Mouse (Mus musculus): ENCODE data around the gene Gm2431.
"Not testable (repeated sequence)": the region's sequence is repeated elsewhere in the genome, so short reads cannot be mapped to it uniquely, and the experiment has no call there.

The Gm2431 gene

DNA sequence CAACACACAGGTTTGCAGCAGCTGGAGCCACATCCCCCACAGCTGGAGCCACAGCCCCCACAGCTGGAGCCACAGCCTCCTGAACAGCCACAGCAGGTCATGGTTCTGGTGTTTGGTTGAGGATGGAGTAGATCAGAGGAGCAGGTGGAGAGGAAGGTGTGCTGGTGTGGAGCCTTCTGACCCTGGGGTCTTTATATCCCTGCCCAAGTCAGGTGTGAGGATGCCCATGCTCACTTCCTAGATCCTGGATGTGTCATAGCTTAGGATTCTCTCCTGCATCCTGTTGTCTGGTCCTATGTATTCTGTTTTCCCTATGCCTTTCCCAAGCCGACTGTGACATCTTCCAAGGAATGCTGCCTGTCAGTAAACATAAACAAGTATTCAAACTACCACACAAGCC, at the start of gene Gm2431:
Gm2431 (minus strand) TSS at position 101 of the 400 bp plus-strand sequence.
- not testable (repeated sequence) for DNase-seq (ENCODE audit: low spot score)

GRCm38 (mm10) chr7:142303929-142304328, 45.8 kb upstream of the Gm2431 start:
- not testable (repeated sequence) for DNase-seq (ENCODE audit: low spot score)

- DNase-seq (ENCODE audit: low spot score), result no peak
These were observed 45.1 kb upstream of the Gm2431 start, which contains the start of gene Krtap5-4 for GRCm38 (mm10) chr7:142303249-142303648. TSS of gene Krtap5-4 (plus strand) at chr7:142303549.

GRCm38 (mm10) chr7:142297018-142297417, 38.9 kb upstream of the Gm2431 start, which contains the start of gene Krtap5-1:
TSS of gene Krtap5-1 (minus strand) at chr7:142297118.
- not testable (repeated sequence) for DNase-seq (ENCODE audit: low spot score)

- peak; percentile 59 for DNase-seq (ENCODE audit: low spot score)
These were observed 38.0 kb upstream of the Gm2431 start for GRCm38 (mm10) chr7:142296108-142296507.

DNA sequence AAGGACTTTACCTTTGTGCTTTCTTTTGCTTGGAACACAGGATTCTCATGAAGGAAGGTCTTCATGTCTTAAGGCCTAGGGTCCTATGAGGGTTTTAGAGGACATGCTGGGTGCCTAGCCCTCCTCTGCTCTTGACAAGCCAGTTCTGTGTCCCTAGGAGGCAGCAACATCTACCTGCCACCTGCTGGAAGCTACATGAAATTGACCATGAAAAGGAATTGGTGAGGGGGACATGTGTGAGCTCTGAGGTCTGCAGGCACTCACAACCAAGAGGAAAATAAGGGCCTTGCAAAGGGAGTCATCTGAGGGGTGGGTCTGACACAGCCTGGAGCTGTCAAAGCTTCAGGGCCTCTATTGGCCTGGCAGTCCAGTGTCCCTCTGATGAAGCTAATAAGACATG, 37.3 kb upstream of the Gm2431 start:
- DNase-seq (ENCODE audit: low spot score), result no peak

- DNase-seq (ENCODE audit: low spot score), result peak; percentile 63
These were observed 35.7 kb upstream of the Gm2431 start for GRCm38 (mm10) chr7:142293851-142294250.

- not testable (repeated sequence) for DNase-seq (ENCODE audit: low spot score)
These were observed 27.9 kb upstream of the Gm2431 start for GRCm38 (mm10) chr7:142285910-142286612.

GRCm38 (mm10) chr7:142285130-142285835, 27.1 kb upstream of the Gm2431 start:
- DNase-seq (ENCODE audit: low spot score), result peak; percentile 61

DNA sequence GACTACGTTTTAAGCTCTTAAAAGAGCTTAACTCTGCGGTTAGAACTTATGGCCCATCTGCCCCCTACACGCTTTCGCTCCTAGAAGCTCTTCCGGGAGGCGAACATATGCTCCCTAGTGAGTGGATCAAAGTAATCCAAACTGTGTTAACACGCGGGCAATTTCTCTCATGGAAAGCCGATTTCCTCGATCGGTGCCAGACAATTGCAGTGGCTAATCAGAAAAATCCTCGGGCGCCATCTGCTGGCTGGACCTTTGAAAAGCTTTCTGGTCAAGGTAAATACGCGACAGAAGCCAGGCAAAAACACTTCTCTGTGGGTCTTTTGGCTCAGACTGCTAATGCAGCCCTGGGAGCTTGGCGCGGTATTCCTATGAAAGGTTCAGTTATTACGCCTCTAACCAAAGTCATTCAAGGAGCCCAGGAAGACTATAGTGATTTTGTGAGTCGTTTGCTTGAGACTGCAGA, 26.5 kb upstream of the Gm2431 start:
- DNase-seq (ENCODE audit: low spot score), result peak; percentile 96

DNA sequence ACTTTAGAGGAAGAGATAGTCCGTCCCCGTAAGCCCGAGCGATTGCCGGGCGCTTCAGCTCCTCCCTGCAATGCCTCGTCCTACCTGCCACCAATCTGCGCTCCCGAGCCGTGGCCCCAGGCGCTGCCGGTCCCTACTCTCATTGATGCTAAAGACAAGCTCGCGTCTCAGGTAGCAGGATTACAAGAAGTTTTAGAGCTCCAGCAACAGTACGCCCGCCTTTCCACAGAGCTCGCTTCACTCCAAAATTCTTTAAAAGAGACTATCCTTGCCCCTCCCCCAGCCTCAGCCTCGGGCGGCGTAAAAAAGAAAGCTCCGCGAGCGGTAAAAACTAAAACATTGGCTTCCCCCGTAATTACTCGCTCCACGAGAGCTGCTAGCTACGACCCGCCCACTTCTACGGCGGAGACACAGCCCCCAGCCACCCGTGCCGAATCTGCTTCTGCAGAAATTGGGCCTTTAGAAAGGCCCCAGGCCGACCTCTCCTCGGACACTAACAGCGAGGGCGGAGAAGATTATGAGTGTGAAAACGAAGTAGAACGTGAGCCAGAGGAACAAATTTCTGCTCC, 26.0 kb upstream of the Gm2431 start:
- DNase-seq (ENCODE audit: low spot score), result peak; percentile 80

- peak; percentile 53 for DNase-seq (ENCODE audit: low spot score)
These were observed 24.7 kb upstream of the Gm2431 start for GRCm38 (mm10) chr7:142282847-142283246.

DNA sequence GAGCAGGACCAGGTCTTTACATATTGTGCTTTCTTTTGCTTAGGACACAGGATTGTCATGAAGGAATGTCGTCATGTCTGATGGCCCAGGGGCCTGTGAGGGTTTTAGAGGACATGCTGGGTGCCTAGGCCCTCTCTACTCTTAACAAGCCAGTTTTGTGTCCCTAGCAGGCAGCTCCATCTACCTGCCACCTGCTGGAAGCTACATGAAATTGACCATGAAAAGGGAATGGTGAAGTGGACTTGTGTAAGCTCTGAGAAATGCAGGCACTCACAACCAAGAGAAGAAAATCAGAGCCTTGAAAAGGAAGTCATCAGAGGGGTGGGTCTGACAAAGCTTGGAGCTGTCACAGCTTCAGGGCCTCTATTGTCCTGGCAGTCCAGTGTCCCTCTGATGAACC, 21.1 kb upstream of the Gm2431 start:
- not testable (repeated sequence) for DNase-seq (ENCODE audit: low spot score)

DNA sequence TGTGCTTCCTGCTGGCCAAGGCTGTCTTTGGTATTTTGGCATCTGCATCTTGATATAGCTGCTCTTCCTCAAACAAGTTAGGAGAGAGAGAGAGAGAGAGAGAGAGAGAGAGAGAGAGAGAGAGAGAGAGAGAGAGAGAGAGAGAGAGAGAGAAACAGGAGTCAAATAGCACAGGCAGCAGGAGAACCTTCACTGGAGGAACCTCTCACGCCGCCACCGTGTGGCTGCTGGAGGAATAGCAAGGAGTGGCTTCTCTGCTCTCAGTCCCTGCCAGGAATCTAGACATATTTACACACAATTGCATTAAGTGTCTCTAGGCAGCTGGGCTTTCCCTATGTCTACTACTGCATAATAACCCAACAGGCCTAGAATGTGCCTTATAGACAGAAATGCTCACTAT, 20.0 kb upstream of the Gm2431 start:
- DNase-seq (ENCODE audit: low spot score), result peak; percentile 86

GRCm38 (mm10) chr7:142274263-142274662, 16.1 kb upstream of the Gm2431 start, which contains the start of gene Gm4559:
TSS of gene Gm4559 (minus strand) at chr7:142274363.
- DNase-seq (ENCODE audit: low spot score), result not testable (repeated sequence)

DNA sequence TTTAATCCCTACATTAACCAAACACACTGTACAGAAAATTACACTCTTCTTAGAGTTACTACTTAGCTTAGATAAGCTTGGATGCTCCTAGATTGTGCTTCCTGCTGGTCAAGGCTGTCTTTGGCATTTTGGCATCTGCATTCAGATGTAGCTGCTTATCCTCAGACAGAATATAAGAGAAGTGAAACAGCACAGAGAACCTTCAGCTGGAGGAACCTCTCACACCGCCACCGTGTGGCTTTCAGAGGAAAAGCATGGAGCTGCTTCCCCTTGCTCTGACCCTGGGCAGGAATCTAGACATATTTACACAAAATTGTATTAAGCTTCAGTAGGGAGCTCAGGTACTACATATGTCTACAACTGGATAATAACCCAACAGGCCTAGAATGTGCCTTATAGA, 2.6 kb downstream of the Gm2431 start:
- DNase-seq (ENCODE audit: low spot score), result peak; percentile 65

DNA sequence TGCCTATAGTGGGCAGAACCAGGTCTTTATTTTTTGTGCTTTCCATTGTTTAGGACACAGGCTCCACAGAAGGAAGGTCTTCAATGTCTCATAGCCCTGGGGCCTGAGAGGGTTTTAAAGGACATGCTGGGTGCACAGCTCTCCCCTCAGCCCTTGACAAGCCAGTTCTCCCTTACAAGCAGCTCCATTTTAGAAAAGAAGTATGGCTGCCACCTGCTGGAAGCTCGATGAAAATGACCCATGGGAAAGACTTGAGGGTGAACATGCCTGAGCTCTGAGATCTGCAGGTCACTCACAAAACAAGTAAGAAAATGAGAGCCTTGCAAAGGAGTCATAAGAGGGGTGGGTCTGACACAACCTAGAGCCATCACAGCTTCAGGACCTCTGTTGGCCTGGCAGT, 8.3 kb downstream of the Gm2431 start:
- DNase-seq (ENCODE audit: low spot score), result peak; percentile 65

DNA sequence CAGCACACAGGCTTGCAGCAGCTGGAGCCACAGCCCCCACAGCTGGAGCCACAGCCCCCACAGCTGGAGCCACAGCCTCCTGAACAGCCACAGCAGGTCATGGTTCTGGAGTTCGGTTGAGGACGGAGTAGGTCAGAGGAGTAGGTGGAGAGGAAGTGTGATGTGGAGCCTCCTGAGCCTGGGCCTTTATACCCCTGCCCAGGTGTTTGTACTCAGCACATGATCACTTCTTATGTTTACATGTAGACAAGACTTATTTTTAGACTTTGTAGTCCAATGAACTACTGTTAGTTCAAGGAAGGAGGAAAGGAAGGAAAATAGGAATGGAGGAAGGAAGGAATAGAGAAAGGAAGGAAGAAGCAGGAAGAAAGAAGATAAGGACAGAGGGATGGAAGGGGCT, 17.2 kb downstream of the Gm2431 start, which contains the start of gene Gm40460:
Gm40460 (minus strand) TSS at position 101 of the 400 bp plus-strand sequence.
- no peak for DNase-seq (ENCODE audit: low spot score)

GRCm38 (mm10) chr7:142231540-142231939, 26.6 kb downstream of the Gm2431 start:
- no peak for DNase-seq (ENCODE audit: low spot score)

DNA sequence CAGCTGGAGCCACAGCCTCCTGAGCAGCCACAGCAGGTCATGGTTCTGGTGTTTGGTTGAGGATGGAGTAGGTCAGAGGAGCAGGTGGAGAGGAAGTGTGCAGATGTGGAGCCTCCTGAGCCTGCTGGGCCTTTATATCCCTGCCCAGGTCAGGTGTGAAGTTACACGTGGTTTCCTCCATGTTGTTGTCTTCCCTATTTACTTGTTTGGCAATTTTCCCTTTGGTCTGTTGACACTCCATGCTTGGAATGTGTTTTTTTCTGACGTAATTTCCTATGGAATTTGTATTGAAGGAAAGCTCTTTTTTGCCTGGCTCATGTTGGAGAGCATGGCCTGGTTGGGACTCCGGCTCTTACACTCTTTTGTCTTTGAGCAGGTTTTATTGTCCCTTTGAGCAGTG, 28.3 kb downstream of the Gm2431 start, which contains the start of gene Krtap5-5:
Krtap5-5 (minus strand) TSS at position 101 of the 400 bp plus-strand sequence.
- DNase-seq (ENCODE audit: low spot score), result not testable (repeated sequence)

DNA sequence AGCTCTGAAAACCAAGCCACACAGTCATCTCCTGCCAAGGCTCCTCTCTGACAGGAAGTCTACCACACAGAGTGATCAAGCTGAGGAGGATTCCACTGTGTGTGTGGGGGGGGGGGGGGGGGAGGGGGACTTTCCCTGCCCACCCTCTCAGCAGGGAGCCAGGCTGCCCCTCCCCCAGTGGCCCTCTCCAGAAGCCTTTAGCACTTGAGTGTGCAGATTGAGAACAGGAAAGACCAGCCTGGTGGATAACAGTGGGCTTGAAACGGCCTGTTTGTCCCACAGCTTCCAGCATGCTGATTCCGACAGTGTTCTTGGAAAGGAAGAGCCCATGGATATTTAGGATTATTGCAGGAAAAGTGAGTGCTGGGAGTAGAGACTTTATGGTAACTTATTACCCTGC, 33.6 kb downstream of the Gm2431 start:
- DNase-seq (ENCODE audit: low spot score), result no peak

- not testable (repeated sequence) for DNase-seq (ENCODE audit: low spot score)
These were observed 46.0 kb downstream of the Gm2431 start for GRCm38 (mm10) chr7:142212136-142212535.

Measured in testis, postnatal 10 days (tissue).